Mouse (Mus musculus): ENCODE data around the gene Cdh23. TPM values are rescaled to one million over a fixed set of nuclear protein-coding genes. Genes with fewer than 3 reads are reported as not detected.
A peak's percentile ranks its signal among the peaks of the same experiment; 100 is the strongest.

Gene Cdh23
- polyA plus RNA-seq, 1 experiment from 2014 or later: 2.0 TPM

GRCm38 (mm10) chr10:60696975-60697374 is 685 bp upstream of the Cdh23 start:
- H3K4me2 ChIP-seq (ENCODE audit: low read length): no peak overlapping the region
- no peak overlapping the region for H3K27ac ChIP-seq (ENCODE audit: low read depth, low read length)
- H3K27me3 ChIP-seq (replicated peaks; ENCODE audit: control insufficient read depth, insufficient read depth, low read length): no peaks in the 10 kb centered on the region
- DNase-seq (ENCODE audit: low spot score): peak; percentile 71
- H3K4me1 ChIP-seq (ENCODE audit: control insufficient read depth, insufficient read depth, low read length): no peaks in the 10 kb centered on the region; the same call in 1 of the 2 replicates
- H3K4me3 ChIP-seq (ENCODE audit: low read depth, low read length): no peak overlapping the region
- no peak overlapping the region for H3K9ac ChIP-seq (ENCODE audit: low read length)
- peak; percentile 56; the same call in 1 of the 2 replicates for ATAC-seq
- H3K36me3 ChIP-seq (ENCODE audit: control insufficient read depth, insufficient read depth, low read length): no peaks in the 10 kb centered on the region
- no peaks in the 10 kb centered on the region for H3K9me3 ChIP-seq (replicated peaks; ENCODE audit: control insufficient read depth, low read length)
- WGBS: 15% methylated on average over 5 of the region's 5 CpGs

- Histone ChIP-seq H3K27ac (ENCODE audit: low read depth, low read length) (0 out of 2 replicates have a peak overlapping the region, but pooled peaks have one; percentile 14), H3K27me3 (replicated peaks; ENCODE audit: control insufficient read depth, insufficient read depth, low read length) (peaks cover 26% of the 10 kb centered on the region), H3K4me3 (ENCODE audit: low read depth, low read length) (no peak overlapping the region), H3K9ac (ENCODE audit: low read length) (no peak overlapping the region), H3K9me3 (replicated peaks; ENCODE audit: control insufficient read depth, low read length) (no peaks in the 10 kb centered on the region), H3K4me2 (ENCODE audit: low read length) (peak overlapping the region; percentile 9; the same call in 1 of the 2 replicates), H3K4me1 (ENCODE audit: control insufficient read depth, insufficient read depth, low read length) (peaks cover 9% of the 10 kb centered on the region), H3K36me3 (ENCODE audit: control insufficient read depth, insufficient read depth, low read length) (no peaks in the 10 kb centered on the region)
- peak; percentile 90 for DNase-seq (ENCODE audit: low spot score)
- 34% methylated on average over 20 of the region's 20 CpGs for WGBS
- peak; percentile 81 for ATAC-seq
Measured at GRCm38 (mm10) chr10:60691671-60692390, 4.5 kb downstream of the Cdh23 start.

- 51% methylated on average over 6 of the region's 6 CpGs for WGBS
- no peak for ATAC-seq
- H3K9ac ChIP-seq (ENCODE audit: low read length): no peak overlapping the region
- peaks cover 15% of the 10 kb centered on the region for H3K4me1 ChIP-seq (ENCODE audit: control insufficient read depth, insufficient read depth, low read length)
- H3K27me3 ChIP-seq (replicated peaks; ENCODE audit: control insufficient read depth, insufficient read depth, low read length): peaks cover 35% of the 10 kb centered on the region
- H3K36me3 ChIP-seq (ENCODE audit: control insufficient read depth, insufficient read depth, low read length): no peaks in the 10 kb centered on the region
- H3K27ac ChIP-seq (ENCODE audit: low read depth, low read length): no peak overlapping the region
- no peak for DNase-seq (ENCODE audit: low spot score)
- H3K4me3 ChIP-seq (ENCODE audit: low read depth, low read length): no peak overlapping the region
- no peak overlapping the region for H3K4me2 ChIP-seq (ENCODE audit: low read length)
- H3K9me3 ChIP-seq (replicated peaks; ENCODE audit: control insufficient read depth, low read length): no peaks in the 10 kb centered on the region
Measured at GRCm38 (mm10) chr10:60690960-60691359, 5.3 kb downstream of the Cdh23 start.

GRCm38 (mm10) chr10:60689396-60689795 is 6.9 kb downstream of the Cdh23 start:
- Histone ChIP-seq H3K4me2 (ENCODE audit: low read length) (no peak overlapping the region), H3K4me3 (ENCODE audit: low read depth, low read length) (no peak overlapping the region), H3K27ac (ENCODE audit: low read depth, low read length) (no peak overlapping the region), H3K36me3 (ENCODE audit: control insufficient read depth, insufficient read depth, low read length) (no peaks in the 10 kb centered on the region), H3K9me3 (replicated peaks; ENCODE audit: control insufficient read depth, low read length) (no peaks in the 10 kb centered on the region), H3K4me1 (ENCODE audit: control insufficient read depth, insufficient read depth, low read length) (peaks cover 15% of the 10 kb centered on the region), H3K9ac (ENCODE audit: low read length) (no peak overlapping the region), H3K27me3 (replicated peaks; ENCODE audit: control insufficient read depth, insufficient read depth, low read length) (peaks cover 49% of the 10 kb centered on the region)
- ATAC-seq: no peak
- no peak for DNase-seq (ENCODE audit: low spot score)
- 80% methylated on average over 4 of the region's 4 CpGs for WGBS

GRCm38 (mm10) chr10:60687011-60687776 is 9.1 kb downstream of the Cdh23 start:
- peak overlapping the region; percentile 61 for H3K9ac ChIP-seq (ENCODE audit: low read length)
- H3K4me2 ChIP-seq (ENCODE audit: low read length): peak overlapping the region; percentile 100
- under 1% methylated on average over 76 of the region's 76 CpGs for WGBS
- peak overlapping the region; percentile 56 for H3K4me3 ChIP-seq (ENCODE audit: low read depth, low read length)
- peaks cover 49% of the 10 kb centered on the region for H3K27me3 ChIP-seq (replicated peaks; ENCODE audit: control insufficient read depth, insufficient read depth, low read length)
- H3K9me3 ChIP-seq (replicated peaks; ENCODE audit: control insufficient read depth, low read length): no peaks in the 10 kb centered on the region
- H3K36me3 ChIP-seq (ENCODE audit: control insufficient read depth, insufficient read depth, low read length): no peaks in the 10 kb centered on the region
- H3K27ac ChIP-seq (ENCODE audit: low read depth, low read length): no peak overlapping the region
- H3K4me1 ChIP-seq (ENCODE audit: control insufficient read depth, insufficient read depth, low read length): peaks cover 15% of the 10 kb centered on the region
- DNase-seq (ENCODE audit: low spot score) (peak; percentile 79), ATAC-seq (peak; percentile 65)

GRCm38 (mm10) chr10:60686641-60686975 is 9.7 kb downstream of the Cdh23 start:
- Histone ChIP-seq H3K4me3 (ENCODE audit: low read depth, low read length) (peak overlapping the region; percentile 56), H3K27ac (ENCODE audit: low read depth, low read length) (no peak overlapping the region), H3K4me2 (ENCODE audit: low read length) (peak overlapping the region; percentile 100), H3K4me1 (ENCODE audit: control insufficient read depth, insufficient read depth, low read length) (peaks cover 13% of the 10 kb centered on the region), H3K9ac (ENCODE audit: low read length) (peak overlapping the region; percentile 61), H3K36me3 (ENCODE audit: control insufficient read depth, insufficient read depth, low read length) (no peaks in the 10 kb centered on the region), H3K9me3 (replicated peaks; ENCODE audit: control insufficient read depth, low read length) (no peaks in the 10 kb centered on the region), H3K27me3 (replicated peaks; ENCODE audit: control insufficient read depth, insufficient read depth, low read length) (peaks cover 49% of the 10 kb centered on the region)
- WGBS: under 1% methylated on average over 37 of the region's 37 CpGs
- DNase-seq (ENCODE audit: low spot score) (no peak), ATAC-seq (peak; percentile 10; the same call in 1 of the 2 replicates)

- Histone ChIP-seq H3K27me3 (replicated peaks; ENCODE audit: control insufficient read depth, insufficient read depth, low read length) (peaks cover 49% of the 10 kb centered on the region), H3K36me3 (ENCODE audit: control insufficient read depth, insufficient read depth, low read length) (no peaks in the 10 kb centered on the region), H3K4me1 (ENCODE audit: control insufficient read depth, insufficient read depth, low read length) (peaks cover 11% of the 10 kb centered on the region), H3K4me3 (ENCODE audit: low read depth, low read length) (peak overlapping the region; percentile 56), H3K9me3 (replicated peaks; ENCODE audit: control insufficient read depth, low read length) (no peaks in the 10 kb centered on the region), H3K9ac (ENCODE audit: low read length) (peak overlapping the region; percentile 61; the same call in 1 of the 2 replicates), H3K4me2 (ENCODE audit: low read length) (peak overlapping the region; percentile 100), H3K27ac (ENCODE audit: low read depth, low read length) (no peak overlapping the region)
- WGBS: 6% methylated on average over 50 of the region's 50 CpGs
- no peak for ATAC-seq
- DNase-seq (ENCODE audit: low spot score): no peak
Measured at GRCm38 (mm10) chr10:60685764-60686640, 10.3 kb downstream of the Cdh23 start.

GRCm38 (mm10) chr10:60678926-60679325 is 17.4 kb downstream of the Cdh23 start:
- DNase-seq (ENCODE audit: low spot score): no peak

More at GRCm38 (mm10) chr10:60678926-60679325, 17.4 kb downstream of the Cdh23 start:
- Histone ChIP-seq H3K4me3 (ENCODE audit: low read depth, low read length) (no peak overlapping the region), H3K36me3 (ENCODE audit: control insufficient read depth, insufficient read depth, low read length) (no peaks in the 10 kb centered on the region), H3K27me3 (replicated peaks; ENCODE audit: control insufficient read depth, insufficient read depth, low read length) (no peaks in the 10 kb centered on the region), H3K9ac (ENCODE audit: low read length) (no peak overlapping the region), H3K9me3 (replicated peaks; ENCODE audit: control insufficient read depth, low read length) (no peaks in the 10 kb centered on the region), H3K27ac (ENCODE audit: low read depth, low read length) (no peak overlapping the region), H3K4me1 (ENCODE audit: control insufficient read depth, insufficient read depth, low read length) (no peaks in the 10 kb centered on the region), H3K4me2 (ENCODE audit: low read length) (no peak overlapping the region)
- WGBS: 81% methylated on average over 3 of the region's 3 CpGs
- ATAC-seq: no peak
